Mouse (Mus musculus) adrenal gland, postnatal 25 days (tissue): Measurements from ENCODE around the gene Oscar. TPM values are rescaled to one million over a fixed set of nuclear protein-coding genes. Genes with fewer than 3 reads are reported as not detected.

Source experiments
- microRNA-seq, 2 experiments: library from miRNA; unstranded; fragments of <30 nt; microRNA quantifications; one replicate each; pipeline ENCODE4 v1.2.0; 2021
- total RNA-seq: library from RNA; stranded (reverse); gene quantifications from 2 replicates; pipeline ENCODE4 v1.2.3, GENCODE M21; 2021

Oscar gene
- total RNA-seq, 1 experiment from 2014 or later: 0.39 TPM

Small RNAs within 50 kb of the gene (microRNA-seq; reads per million reads assigned to microRNA genes)
- gene Gm25100: 0 reads per million in 2 experiments
- 3.8 to 4.3 reads per million in 2 experiments for gene Mir3572

Other genes starting within 250 kb of the Oscar start
- gene Cacng8, start 225.5 kb downstream of the Oscar start, total RNA-seq: 2.5 and 5.1 TPM in 2 replicates
- gene Cacng6, start 192.0 kb downstream of the Oscar start, total RNA-seq: not detected in 2 replicates
- gene Tarm1, start 113.5 kb downstream of the Oscar start, total RNA-seq: 1.0 and 1.2 TPM in 2 replicates
- 484 and 641 TPM in 2 replicates for gene Ndufa3, start 1.2 kb upstream of the Oscar start, total RNA-seq
- 22.8 and 24.4 TPM in 2 replicates for gene Tfpt, start 13.8 kb upstream of the Oscar start, total RNA-seq
- 42.0 and 46.4 TPM in 2 replicates for gene Prpf31, start 13.8 kb upstream of the Oscar start, total RNA-seq
- gene Cnot3, start 29.1 kb upstream of the Oscar start, total RNA-seq: 71.6 and 75.9 TPM in 2 replicates
- gene Leng1, start 49.7 kb upstream of the Oscar start, total RNA-seq: 16.2 and 17.1 TPM in 2 replicates
- gene Tmc4, start 61.4 kb upstream of the Oscar start, total RNA-seq: 13.7 and 20.1 TPM in 2 replicates
- 96.6 and 122 TPM in 2 replicates for gene Tsen34, start 76.7 kb upstream of the Oscar start, total RNA-seq
- 76.1 and 85.5 TPM in 2 replicates for gene Mboat7, start 77.4 kb upstream of the Oscar start, total RNA-seq
- 939 and 948 TPM in 2 replicates for gene Rps9, start 87.8 kb upstream of the Oscar start, total RNA-seq
- 0.76 and 0.85 TPM in 2 replicates for gene Pirb, start 104.2 kb upstream of the Oscar start, total RNA-seq
- gene Gm15448, start 209.5 kb upstream of the Oscar start, total RNA-seq: 0.30 TPM in 1 of 2 replicates, not detected in the other
- 0.81 TPM in 1 of 2 replicates, not detected in the other for gene Pira2, start 228.9 kb upstream of the Oscar start, total RNA-seq